Mouse (Mus musculus) liver, embryonic 13.5 days (tissue): ENCODE data around the gene Nme8. TPM values are rescaled to one million over a fixed set of nuclear protein-coding genes. Genes with fewer than 3 reads are reported as not detected.

ENCODE experiments used
- ATAC-seq: fragments of 200-750 bp; cut with Nextera tagmentation; 2 replicates; pipeline ENCODE4 v1.8.0; 2017; ENCODE audit warnings: low read depth, mild to moderate bottlenecking, moderate number of reproducible peaks, moderate library complexity
- DNase-seq: peaks from one replicate; pipeline ENCODE4 v3.0.0; 2022
- H3K27ac ChIP-seq: fragments of 300-500 bp; sonication (generic); 2 replicates; pipeline ENCODE4 v1.5.1; 2015; ENCODE audit warnings: moderate library complexity, mild to moderate bottlenecking, inconsistent platforms
- H3K27me3 ChIP-seq: fragments of 300-500 bp; sonication (generic); 2 replicates; pipeline ENCODE4 v1.6.1; 2015; ENCODE audit warnings: mild to moderate bottlenecking, inconsistent platforms
- H3K36me3 ChIP-seq: fragments of 300-500 bp; sonication (generic); 2 replicates; pipeline ENCODE4 v1.6.1; 2015; ENCODE audit warnings: mild to moderate bottlenecking, inconsistent platforms
- H3K4me1 ChIP-seq: fragments of 300-500 bp; sonication (generic); replicated peaks from 2 replicates; pipeline ENCODE4 v1.6.1; 2015; ENCODE audit warnings: inconsistent platforms
- H3K4me2 ChIP-seq: fragments of 300-500 bp; sonication (generic); 2 replicates; pipeline ENCODE4 v1.6.1; 2015; ENCODE audit warnings: inconsistent platforms, mild to moderate bottlenecking, moderate library complexity
- H3K4me3 ChIP-seq: fragments of 300-500 bp; sonication (generic); replicated peaks from 2 replicates; pipeline ENCODE4 v1.5.1; 2015; ENCODE audit warnings: mild to moderate bottlenecking, inconsistent platforms
- H3K9ac ChIP-seq: fragments of 300-500 bp; sonication (generic); 2 replicates; pipeline ENCODE4 v1.6.1; 2015; ENCODE audit warnings: mild to moderate bottlenecking, inconsistent platforms
- H3K9me3 ChIP-seq: fragments of 300-500 bp; sonication (generic); replicated peaks from 2 replicates; pipeline ENCODE4 v1.6.1; 2016; ENCODE audit warnings: inconsistent platforms
- WGBS: fragments of 180-500 bp; shearing (Covaris S2); methylation state at CpG from one replicate; pipeline ENCODE4 v1.1.7; 2015; ENCODE audit not compliant: insufficient replicate concordance; 5-methylcytosine and 5-hydroxymethylcytosine counted together
- polyA plus RNA-seq: library from polyadenylated mRNA; unstranded; fragments of >200 nt; fragmentation: Nextera tagmentation; extraction: Ambion mirVana; gene quantifications from 2 replicates; pipeline ENCODE4 v1.2.1, GENCODE M21; 2015

The Nme8 gene
- polyA plus RNA-seq, 1 experiment from 2014 or later, result not detected

GRCm38 (mm10) chr13:19613426-19613825, 84.2 kb downstream of the Nme8 start:
- H3K4me1 ChIP-seq, result peaks cover 16% of the 10 kb centered on the region
- H3K27me3 ChIP-seq, result no peaks in the 10 kb centered on the region
- H3K4me3 ChIP-seq, result no peak overlapping the region
- no peak for ATAC-seq
- H3K36me3 ChIP-seq, result no peaks in the 10 kb centered on the region
- H3K9ac ChIP-seq, result no peak overlapping the region
- 74% methylated on average over 1 of the region's 1 CpGs for WGBS
- DNase-seq, result no peak
- no peak overlapping the region for H3K4me2 ChIP-seq
- no peaks in the 10 kb centered on the region for H3K9me3 ChIP-seq
- no peak overlapping the region for H3K27ac ChIP-seq

GRCm38 (mm10) chr13:19612963-19613362, 84.6 kb downstream of the Nme8 start:
- no peak overlapping the region for H3K4me3 ChIP-seq
- H3K4me2 ChIP-seq, result no peak overlapping the region
- no peak overlapping the region for H3K9ac ChIP-seq
- no peak for ATAC-seq
- peaks cover 16% of the 10 kb centered on the region for H3K4me1 ChIP-seq
- no peaks in the 10 kb centered on the region for H3K36me3 ChIP-seq
- H3K9me3 ChIP-seq, result no peaks in the 10 kb centered on the region
- WGBS, result 80% methylated on average over 3 of the region's 3 CpGs
- H3K27ac ChIP-seq, result no peak overlapping the region
- DNase-seq, result no peak
- H3K27me3 ChIP-seq, result no peaks in the 10 kb centered on the region

- ATAC-seq (no peak), DNase-seq (no peak)
- Histone ChIP-seq H3K27ac (no peak overlapping the region), H3K4me3 (no peak overlapping the region), H3K36me3 (no peaks in the 10 kb centered on the region), H3K4me2 (no peak overlapping the region), H3K27me3 (no peaks in the 10 kb centered on the region), H3K9ac (no peak overlapping the region), H3K9me3 (no peaks in the 10 kb centered on the region), H3K4me1 (peaks cover 21% of the 10 kb centered on the region)
- WGBS, result 83% methylated on average over 1 of the region's 1 CpGs
These were observed 85.2 kb downstream of the Nme8 start for GRCm38 (mm10) chr13:19612348-19612747.

GRCm38 (mm10) chr13:19608120-19608519, 89.5 kb downstream of the Nme8 start:
- H3K27me3 ChIP-seq, result no peaks in the 10 kb centered on the region
- H3K9me3 ChIP-seq, result no peaks in the 10 kb centered on the region
- no peak overlapping the region for H3K27ac ChIP-seq
- H3K36me3 ChIP-seq, result no peaks in the 10 kb centered on the region
- H3K4me2 ChIP-seq, result no peak overlapping the region
- peaks cover 17% of the 10 kb centered on the region for H3K4me1 ChIP-seq
- DNase-seq, result no peak
- no peak overlapping the region for H3K9ac ChIP-seq
- peak; percentile 65 for ATAC-seq
- H3K4me3 ChIP-seq, result no peak overlapping the region

- Histone ChIP-seq H3K36me3 (no peaks in the 10 kb centered on the region), H3K4me1 (peaks cover 17% of the 10 kb centered on the region), H3K27me3 (no peaks in the 10 kb centered on the region), H3K27ac (no peak overlapping the region), H3K9ac (no peak overlapping the region), H3K4me3 (no peak overlapping the region), H3K9me3 (no peaks in the 10 kb centered on the region), H3K4me2 (no peak overlapping the region)
- ATAC-seq, result 0 out of 2 replicates have a peak, but pooled peaks have one; percentile 64
- no peak for DNase-seq
These were observed 92.7 kb downstream of the Nme8 start for GRCm38 (mm10) chr13:19604916-19605315.

- Histone ChIP-seq H3K4me2 (no peak overlapping the region), H3K9ac (no peak overlapping the region), H3K4me3 (no peak overlapping the region), H3K36me3 (no peaks in the 10 kb centered on the region), H3K4me1 (peaks cover 14% of the 10 kb centered on the region), H3K27ac (no peak overlapping the region), H3K9me3 (no peaks in the 10 kb centered on the region), H3K27me3 (no peaks in the 10 kb centered on the region)
- ATAC-seq (no peak), DNase-seq (no peak)
- WGBS, result 61% methylated on average over 1 of the region's 1 CpGs
These were observed 93.9 kb downstream of the Nme8 start for GRCm38 (mm10) chr13:19603719-19604118.

GRCm38 (mm10) chr13:19602531-19602930, 95.1 kb downstream of the Nme8 start:
- ATAC-seq (no peak), DNase-seq (no peak)
- H3K9ac ChIP-seq, result no peak overlapping the region
- no peaks in the 10 kb centered on the region for H3K36me3 ChIP-seq
- no peak overlapping the region for H3K4me3 ChIP-seq
- H3K9me3 ChIP-seq, result no peaks in the 10 kb centered on the region
- H3K4me2 ChIP-seq, result no peak overlapping the region
- H3K27ac ChIP-seq, result no peak overlapping the region
- peaks cover 2% of the 10 kb centered on the region; the same call in 1 of the 2 replicates for H3K4me1 ChIP-seq
- no peaks in the 10 kb centered on the region for H3K27me3 ChIP-seq
- 67% methylated on average over 1 of the region's 1 CpGs for WGBS

GRCm38 (mm10) chr13:19599242-19599641, 98.4 kb downstream of the Nme8 start:
- 80% methylated on average over 6 of the region's 6 CpGs for WGBS
- no peak for DNase-seq
- H3K27me3 ChIP-seq, result no peaks in the 10 kb centered on the region
- no peaks in the 10 kb centered on the region for H3K9me3 ChIP-seq
- H3K4me2 ChIP-seq, result no peak overlapping the region
- H3K36me3 ChIP-seq, result no peaks in the 10 kb centered on the region
- H3K9ac ChIP-seq, result no peak overlapping the region
- no peaks in the 10 kb centered on the region for H3K4me1 ChIP-seq
- ATAC-seq, result no peak
- no peak overlapping the region for H3K27ac ChIP-seq
- H3K4me3 ChIP-seq, result no peak overlapping the region

GRCm38 (mm10) chr13:19595141-19595540, 102.5 kb downstream of the Nme8 start:
- Histone ChIP-seq H3K4me3 (no peak overlapping the region), H3K4me2 (no peak overlapping the region), H3K27ac (no peak overlapping the region), H3K27me3 (no peaks in the 10 kb centered on the region), H3K4me1 (no peaks in the 10 kb centered on the region), H3K9ac (no peak overlapping the region), H3K9me3 (no peaks in the 10 kb centered on the region), H3K36me3 (no peaks in the 10 kb centered on the region)
- 64% methylated on average over 1 of the region's 1 CpGs for WGBS
- ATAC-seq, result no peak
- no peak for DNase-seq

Other genes starting within 250 kb of the Nme8 start
- 21.5 and 24.8 TPM in 2 replicates for gene Epdr1, start 77.9 kb downstream of the Nme8 start, polyA plus RNA-seq
- 0.59 and 0.81 TPM in 2 replicates for gene Sfrp4, start 74.7 kb downstream of the Nme8 start, polyA plus RNA-seq
- 1.3 and 1.4 TPM in 2 replicates for gene Gpr141, start 126.5 kb upstream of the Nme8 start, polyA plus RNA-seq